Mouse (Mus musculus) midbrain, embryonic 16.5 days (tissue): ENCODE measurements at regions not wholly inside any gene's neighbourhood (a gene's known extent, or its start where the extent isn't known, plus 50 kb on each side); places are given as distances from the start of the nearest gene placed in this dataset.
A peak's percentile ranks its signal among the peaks of the same experiment; 100 is the strongest.

Experiments
- ATAC-seq: fragments of 200-750 bp; cut with Nextera tagmentation; 2 replicates; pipeline ENCODE4 v1.8.0; 2017; ENCODE audit warnings: moderate TSS enrichment
- H3K27ac ChIP-seq: fragments of 300-500 bp; sonication (generic); 2 replicates; pipeline ENCODE4 v1.5.1; 2014; ENCODE audit warnings: mild to moderate bottlenecking, low read length, mixed read lengths
- H3K27me3 ChIP-seq: fragments of 300-500 bp; sonication (generic); 2 replicates; pipeline ENCODE4 v1.6.1; 2014; ENCODE audit warnings: low read depth, low read length, mixed read lengths; ENCODE audit not compliant: control insufficient read depth, insufficient read depth
- H3K36me3 ChIP-seq: fragments of 300-500 bp; sonication (generic); 2 replicates; pipeline ENCODE4 v1.6.1; 2014; ENCODE audit warnings: mild to moderate bottlenecking, low read length, moderate library complexity, mixed read lengths; ENCODE audit not compliant: control insufficient read depth, insufficient read depth
- H3K4me1 ChIP-seq: fragments of 300-500 bp; sonication (generic); 2 replicates; pipeline ENCODE4 v1.6.1; 2014; ENCODE audit warnings: mild to moderate bottlenecking, low read length, mixed read lengths; ENCODE audit not compliant: control insufficient read depth, insufficient read depth
- H3K4me2 ChIP-seq: fragments of 300-500 bp; sonication (generic); 2 replicates; pipeline ENCODE4 v1.6.1; 2014; ENCODE audit warnings: mild to moderate bottlenecking, low read length, mixed read lengths
- H3K4me3 ChIP-seq: fragments of 300-500 bp; sonication (generic); 2 replicates; pipeline ENCODE4 v1.5.1; 2014; ENCODE audit warnings: low read depth, mild to moderate bottlenecking, low read length, moderate library complexity, mixed read lengths
- H3K9ac ChIP-seq: fragments of 300-500 bp; sonication (generic); 2 replicates; pipeline ENCODE4 v1.6.1; 2014; ENCODE audit warnings: low read depth, low read length, mixed read lengths
- H3K9me3 ChIP-seq: fragments of 300-500 bp; sonication (generic); replicated peaks from 2 replicates; pipeline ENCODE4 v1.6.1; 2014; ENCODE audit warnings: mild to moderate bottlenecking, low read length, mixed read lengths; ENCODE audit not compliant: control insufficient read depth, poor library complexity, severe bottlenecking
- WGBS: fragments of 180-500 bp; shearing (Covaris S2); extraction: QIAGEN DNeasy Blood & Tissue Kit; methylation state at CpG from one replicate; pipeline ENCODE4 v1.1.7; 2014; 5-methylcytosine and 5-hydroxymethylcytosine counted together

DNA sequence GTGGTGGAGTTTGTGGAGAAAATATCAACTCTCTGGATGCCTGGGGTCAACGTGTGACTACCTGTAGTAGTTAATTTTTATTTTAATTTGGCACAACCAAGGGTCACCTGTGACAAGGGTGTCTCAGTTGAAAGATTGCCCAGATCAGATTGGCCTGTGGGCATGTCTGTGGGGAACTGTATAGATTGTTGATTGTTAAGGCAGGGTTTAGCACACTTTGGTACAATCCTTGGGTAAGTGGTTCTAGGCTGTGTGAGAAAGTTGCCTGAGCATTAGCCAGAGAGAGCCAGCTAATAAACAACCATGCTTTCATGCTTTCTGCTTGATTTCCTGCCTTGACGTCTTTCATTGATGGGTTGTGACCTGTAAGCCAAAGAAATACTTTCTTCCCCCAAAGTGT is 229.3 kb downstream of the Tex36 start:
- H3K9ac ChIP-seq: no peak overlapping the region
- ATAC-seq: no peak
- H3K36me3 ChIP-seq: no peaks in the 10 kb centered on the region
- peaks cover 3% of the 10 kb centered on the region; the same call in 1 of the 2 replicates for H3K27me3 ChIP-seq
- no peak overlapping the region for H3K4me3 ChIP-seq
- H3K4me1 ChIP-seq: no peaks in the 10 kb centered on the region
- no peaks in the 10 kb centered on the region for H3K9me3 ChIP-seq
- 58% methylated on average over 2 of the region's 2 CpGs for whole genome bisulfite sequencing
- H3K27ac ChIP-seq: no peak overlapping the region
- H3K4me2 ChIP-seq: no peak overlapping the region

DNA sequence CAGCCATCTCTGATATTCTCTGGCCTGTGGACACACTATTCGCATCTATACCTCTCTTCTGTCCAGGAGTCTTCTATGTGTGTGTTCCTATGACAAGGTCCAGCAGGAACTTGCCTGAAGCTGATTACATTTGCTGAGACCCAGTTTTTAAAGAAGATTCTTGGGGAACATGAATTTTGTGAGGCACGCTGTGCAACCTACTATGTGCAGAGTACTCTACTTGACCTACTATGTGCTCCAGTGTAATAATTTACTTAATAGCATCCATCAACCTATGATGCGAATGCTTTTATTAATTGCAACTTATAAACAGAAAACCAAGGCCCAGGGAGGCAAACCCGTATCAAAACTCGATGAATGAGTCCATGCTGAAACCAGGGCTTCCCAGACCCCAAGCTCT is 231.4 kb downstream of the Tex36 start:
- WGBS: 93% methylated on average over 5 of the region's 5 CpGs
- ATAC-seq: no peak
- no peaks in the 10 kb centered on the region for H3K9me3 ChIP-seq
- no peaks in the 10 kb centered on the region for H3K36me3 ChIP-seq
- H3K4me3 ChIP-seq: no peak overlapping the region
- H3K4me1 ChIP-seq: no peaks in the 10 kb centered on the region
- no peak overlapping the region for H3K9ac ChIP-seq
- no peak overlapping the region for H3K27ac ChIP-seq
- H3K4me2 ChIP-seq: no peak overlapping the region
- H3K27me3 ChIP-seq: peaks cover 7% of the 10 kb centered on the region; the same call in 1 of the 2 replicates

DNA sequence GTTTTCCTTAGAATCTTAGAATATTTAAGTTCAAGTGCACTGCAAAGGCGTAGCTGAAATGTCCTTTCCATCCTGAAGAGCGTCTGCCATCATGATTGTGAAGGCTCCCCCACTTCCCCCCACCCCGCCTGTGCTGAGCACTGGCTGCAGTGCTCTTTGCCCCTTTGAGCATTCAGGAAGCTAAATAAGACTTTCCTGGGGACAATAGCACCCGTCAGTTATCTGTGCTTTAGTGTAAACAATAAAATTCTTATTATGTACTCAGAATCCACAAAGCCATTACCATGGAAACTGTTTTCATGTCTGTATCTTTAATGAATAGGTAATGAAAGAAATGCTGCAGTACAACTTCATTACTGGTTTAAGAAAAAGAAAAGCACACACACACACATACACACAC is 237.4 kb downstream of the Tex36 start:
- 17% methylated on average over 4 of the region's 4 CpGs for WGBS
- Histone ChIP-seq H3K27me3 (peaks cover 9% of the 10 kb centered on the region; the same call in 1 of the 2 replicates), H3K4me3 (no peak overlapping the region), H3K9me3 (no peaks in the 10 kb centered on the region), H3K36me3 (no peaks in the 10 kb centered on the region), H3K9ac (no peak overlapping the region), H3K4me1 (peaks cover 10% of the 10 kb centered on the region), H3K4me2 (no peak overlapping the region), H3K27ac (peak overlapping the region; percentile 67)
- ATAC-seq: peak; percentile 60

DNA sequence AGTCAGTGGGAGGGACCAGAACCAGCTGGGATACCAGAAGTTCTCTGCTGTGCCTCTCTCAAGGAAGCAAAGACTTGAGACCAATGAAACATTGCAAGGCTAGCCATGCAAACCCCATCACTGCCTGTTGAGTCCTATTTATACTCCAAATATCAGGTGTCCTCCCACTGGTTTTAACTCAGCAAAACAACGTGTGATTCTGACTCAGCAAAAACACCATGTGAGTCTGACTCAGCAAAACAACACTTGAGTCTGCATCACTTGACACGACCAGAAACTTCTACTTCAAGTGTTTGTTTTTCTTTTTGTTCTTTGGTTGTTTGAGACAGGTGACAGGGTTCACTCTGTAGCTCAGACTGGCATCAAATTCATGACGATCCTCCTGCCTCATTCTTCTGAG is 204.6 kb upstream of the Ctbp2 start:
- Histone ChIP-seq H3K9me3 (no peaks in the 10 kb centered on the region; the same call in 1 of the 2 replicates), H3K9ac (no peak overlapping the region), H3K27me3 (no peaks in the 10 kb centered on the region), H3K4me2 (no peak overlapping the region), H3K27ac (no peak overlapping the region), H3K4me3 (no peak overlapping the region), H3K4me1 (no peaks in the 10 kb centered on the region), H3K36me3 (no peaks in the 10 kb centered on the region)
- 79% methylated on average over 3 of the region's 3 CpGs for WGBS
- ATAC-seq: no peak

DNA sequence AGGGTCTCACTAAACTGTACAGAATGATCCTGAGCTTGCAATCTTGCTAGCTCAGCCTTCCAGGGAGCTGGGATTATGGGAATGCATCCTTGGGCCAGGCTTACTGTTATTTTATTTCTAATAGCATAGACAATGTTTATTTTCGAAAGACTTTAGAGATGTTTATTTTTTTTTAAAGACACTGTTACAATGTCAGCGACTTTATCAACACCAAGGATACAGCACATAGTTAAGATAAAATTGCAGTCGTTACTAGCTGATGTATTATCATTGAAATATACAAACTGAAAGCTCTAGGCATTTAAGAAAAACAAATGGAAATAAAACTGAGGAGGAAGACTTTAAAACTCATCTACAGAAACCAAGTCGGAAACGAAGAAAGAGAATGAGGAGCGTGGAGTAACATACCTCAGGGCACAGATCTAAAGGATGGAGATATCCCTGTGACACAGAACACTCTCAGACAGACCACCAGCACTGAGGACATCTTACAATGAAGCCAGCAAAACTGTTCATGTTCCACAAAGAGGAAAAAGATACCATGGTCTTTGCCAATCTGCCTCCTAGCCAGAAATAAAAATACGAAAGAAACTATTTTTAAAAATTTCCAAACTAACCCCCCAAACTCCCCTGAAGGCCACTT is 201.5 kb upstream of the Ctbp2 start:
- no peak for ATAC-seq
- 90% methylated on average over 7 of the region's 7 CpGs for WGBS

DNA sequence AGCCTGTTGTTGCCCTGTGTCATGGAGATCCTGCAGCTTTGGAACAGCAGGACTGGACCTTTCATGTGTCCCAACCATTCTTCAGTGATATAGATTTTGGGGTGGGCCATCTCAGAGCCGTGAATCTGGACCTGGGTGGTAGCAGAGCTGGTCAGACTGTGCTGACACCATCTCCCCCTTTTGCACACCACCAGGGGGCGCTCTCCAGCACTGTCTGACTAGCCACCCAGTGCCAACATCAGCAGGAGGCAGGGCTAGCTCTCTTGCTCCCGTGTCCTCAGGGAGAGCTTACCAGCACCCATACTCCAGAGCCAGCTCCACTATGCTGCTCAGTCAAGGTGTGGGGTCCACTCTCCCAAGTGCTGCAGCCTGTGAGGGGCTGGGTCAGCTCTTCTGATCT is 199.8 kb upstream of the Ctbp2 start:
- WGBS: 74% methylated on average over 3 of the region's 3 CpGs
- no peak overlapping the region for H3K27ac ChIP-seq
- H3K9me3 ChIP-seq: no peaks in the 10 kb centered on the region; the same call in 1 of the 2 replicates
- no peak overlapping the region for H3K4me3 ChIP-seq
- no peaks in the 10 kb centered on the region for H3K27me3 ChIP-seq
- no peaks in the 10 kb centered on the region for H3K4me1 ChIP-seq
- ATAC-seq: no peak
- H3K4me2 ChIP-seq: no peak overlapping the region
- H3K36me3 ChIP-seq: no peaks in the 10 kb centered on the region
- no peak overlapping the region for H3K9ac ChIP-seq

More for the DNA sequence above, 201.5 kb upstream of the Ctbp2 start:
- Histone ChIP-seq H3K4me2 (no peak overlapping the region), H3K9me3 (no peaks in the 10 kb centered on the region; the same call in 1 of the 2 replicates), H3K27ac (no peak overlapping the region), H3K4me1 (no peaks in the 10 kb centered on the region), H3K36me3 (no peaks in the 10 kb centered on the region), H3K27me3 (no peaks in the 10 kb centered on the region), H3K4me3 (no peak overlapping the region), H3K9ac (no peak overlapping the region)

DNA sequence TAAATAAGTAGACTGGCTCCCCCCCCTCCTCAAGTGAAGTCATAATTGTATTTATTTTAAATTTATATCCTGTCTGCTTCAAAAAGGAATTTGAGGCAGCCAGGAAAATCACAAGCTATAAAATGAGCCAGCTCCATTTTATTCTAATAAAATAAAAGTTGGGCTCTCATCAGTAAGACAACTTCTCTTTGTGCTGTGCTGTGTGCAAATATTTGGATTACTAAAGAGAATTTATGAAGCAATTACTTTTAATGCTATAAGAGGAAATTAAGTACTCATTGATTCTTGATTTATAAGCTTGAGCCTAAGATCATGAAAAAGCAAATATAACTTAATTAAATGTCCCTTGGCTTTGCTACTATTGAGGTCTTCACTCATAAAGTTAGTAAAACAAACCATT is 193.4 kb upstream of the Ctbp2 start:
- Histone ChIP-seq H3K4me3 (no peak overlapping the region), H3K9me3 (no peaks in the 10 kb centered on the region), H3K27ac (no peak overlapping the region), H3K27me3 (no peaks in the 10 kb centered on the region), H3K36me3 (no peaks in the 10 kb centered on the region), H3K4me1 (0 out of 2 replicates have a peak, but pooled peaks cover 3% of the 10 kb centered on the region), H3K4me2 (no peak overlapping the region), H3K9ac (no peak overlapping the region)
- no peak for ATAC-seq

DNA sequence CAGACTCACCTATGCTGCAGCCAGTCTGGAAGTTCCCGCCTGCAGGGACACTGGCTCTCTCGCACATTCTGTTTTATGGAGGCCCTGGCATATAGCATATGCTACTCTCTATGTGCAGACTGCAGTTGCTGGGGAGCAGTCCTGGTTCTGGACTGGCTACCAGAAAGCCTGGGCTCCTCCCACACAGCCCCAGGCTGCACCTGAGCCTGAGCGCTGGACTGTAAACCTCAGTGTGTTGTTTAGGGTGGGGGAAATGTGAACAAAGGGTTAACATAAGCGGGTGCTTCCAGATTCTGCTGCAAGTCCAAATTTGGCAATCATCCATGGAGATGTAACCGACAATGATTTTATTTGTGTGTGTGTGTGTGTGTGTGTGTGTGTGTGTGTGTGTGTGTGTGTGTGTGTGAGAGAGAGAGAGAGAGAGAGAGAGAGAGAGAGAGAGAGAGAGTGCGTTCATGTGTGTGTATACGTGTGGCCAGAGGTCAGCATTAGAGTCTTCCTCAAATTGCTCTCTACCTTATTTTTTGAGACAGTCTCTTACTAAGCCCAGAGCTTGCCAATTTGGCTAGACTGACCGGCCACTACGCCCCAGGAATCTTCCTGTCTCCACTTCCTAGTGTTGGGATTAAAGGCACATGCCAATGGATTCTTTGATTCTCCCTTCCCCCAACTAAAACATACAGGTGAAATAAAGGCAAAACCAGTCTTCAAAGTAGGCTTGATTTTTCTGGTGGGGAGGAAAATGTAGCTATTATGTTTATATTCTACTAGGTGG is 192.7 kb upstream of the Ctbp2 start:
- H3K27me3 ChIP-seq: no peaks in the 10 kb centered on the region
- 0 out of 2 replicates have a peak, but pooled peaks cover 3% of the 10 kb centered on the region for H3K4me1 ChIP-seq
- 64% methylated on average over 9 of the region's 9 CpGs for WGBS
- H3K4me2 ChIP-seq: no peak overlapping the region
- no peak overlapping the region for H3K27ac ChIP-seq
- no peaks in the 10 kb centered on the region for H3K9me3 ChIP-seq
- no peak overlapping the region for H3K4me3 ChIP-seq
- H3K9ac ChIP-seq: no peak overlapping the region
- ATAC-seq: no peak
- no peaks in the 10 kb centered on the region for H3K36me3 ChIP-seq
